ENCODE assay signal across 13 mouse cellular contexts in the genomic region with DNA sequence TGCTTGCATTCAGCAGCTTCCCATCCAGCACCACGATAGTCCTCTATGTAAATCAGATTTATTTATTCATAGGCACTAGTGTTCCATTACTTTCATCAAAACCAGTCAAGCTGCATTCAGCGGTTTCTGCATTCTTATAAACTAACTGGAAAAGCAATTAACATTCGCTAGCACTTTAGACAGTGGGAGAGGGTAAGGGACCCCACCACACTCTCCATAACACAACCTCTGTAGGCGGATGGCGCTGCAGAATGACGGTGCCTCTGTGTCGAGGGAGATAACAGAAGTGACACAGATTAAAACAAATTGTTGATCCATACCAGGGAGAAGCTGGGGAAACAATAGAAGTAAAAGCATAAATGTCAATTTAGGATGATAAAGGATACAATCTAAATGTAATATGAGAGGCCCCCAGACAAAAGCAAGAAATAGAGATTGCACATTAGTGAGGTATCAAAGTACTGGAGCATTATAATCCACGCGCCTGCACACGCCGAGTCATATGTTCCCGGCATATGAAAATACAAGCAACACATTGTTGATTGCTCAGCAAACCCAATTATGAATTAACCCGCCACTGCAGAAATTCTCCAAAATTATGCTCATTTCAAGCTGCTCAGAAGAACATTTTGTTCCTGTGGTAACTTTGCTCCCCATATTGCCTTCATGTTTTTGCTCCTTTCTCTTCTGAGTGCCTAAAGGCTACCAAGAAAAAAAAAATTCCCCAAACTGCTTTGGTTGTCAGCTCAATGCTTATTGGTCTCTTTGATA.
DNase-seq lines count a peak whose midpoint lies in the region; ATAC-seq and TF ChIP-seq lines count a peak whose summit lies in the region.
"Had no signal": no experiment of that assay in that cellular context is flagged by ENCODE, and none has a peak within 500 bp of the region (broad histone marks: within the 10 kb centered on the region; RNA-seq: fewer than 3 reads in every experiment).

No protein-coding gene starts in this region.

- DNase-seq in kidney, adult 2 months = peak; percentile 13
- no peak for DNase-seq in kidney, adult 9 months
- DNase-seq in midbrain, embryonic 11.5 days (ENCODE audit: low spot score, missing footprints) = no peak
- no peak for DNase-seq in hindbrain, postnatal 0 days (ENCODE audit: low spot score)
- no peak for DNase-seq in thymus, postnatal 14 days
- DNase-seq: cerebellum, adult 11-12 months; cerebellum, postnatal 36 days; heart, postnatal 10 days; kidney, postnatal 25 days; thymus, postnatal 36 days had no signal

- no peak for TF ChIP-seq POLR2A in kidney, adult 2 months (IDR thresholded peaks at IDR 0.05; ENCODE audit: low read depth, low read length)

- H3K27ac ChIP-seq in kidney, adult 2 months (ENCODE audit: insufficient read depth, low read depth, low read length) = no peak overlapping the region
- no peak overlapping the region for H3K27ac ChIP-seq in midbrain, embryonic 15.5 days
- no peak overlapping the region for H3K27ac ChIP-seq in midbrain, embryonic 11.5 days (ENCODE audit: low read depth, low read length)
- H3K27ac ChIP-seq in hindbrain, postnatal 0 days = no peak overlapping the region

- H3K9me3 ChIP-seq in midbrain, embryonic 15.5 days = no peaks in the 10 kb centered on the region
- H3K9me3 ChIP-seq in midbrain, embryonic 11.5 days (ENCODE audit: control insufficient read depth, low read length) = no peaks in the 10 kb centered on the region
- no peaks in the 10 kb centered on the region for H3K9me3 ChIP-seq in hindbrain, postnatal 0 days (ENCODE audit: low read length)

- no peak for TF ChIP-seq CTCF in kidney, adult 2 months (conservative IDR thresholded peaks at IDR 0.05; ENCODE audit: insufficient read depth, insufficient read length, low read depth, low read length)
- TF ChIP-seq CTCF in hindbrain, postnatal 0 days (IDR thresholded peaks at IDR 0.05; ENCODE audit: low read depth) = no peak

- H3K4me2 ChIP-seq in midbrain, embryonic 15.5 days = 0 out of 2 replicates have a peak overlapping the region, but pooled peaks have one; percentile 5
- no peak overlapping the region for H3K4me2 ChIP-seq in midbrain, embryonic 11.5 days
- 0 out of 2 replicates have a peak overlapping the region, but pooled peaks have one; percentile 18 for H3K4me2 ChIP-seq in hindbrain, postnatal 0 days (ENCODE audit: low read depth, low read length)

- H3K36me3 ChIP-seq in kidney, adult 2 months (ENCODE audit: control insufficient read depth, insufficient read depth, low read length) = no peaks in the 10 kb centered on the region
- H3K36me3 ChIP-seq in midbrain, embryonic 15.5 days (replicated peaks) = no peaks in the 10 kb centered on the region
- no peaks in the 10 kb centered on the region for H3K36me3 ChIP-seq in midbrain, embryonic 11.5 days (ENCODE audit: control insufficient read depth, insufficient read depth, low read length)
- no peaks in the 10 kb centered on the region for H3K36me3 ChIP-seq in hindbrain, postnatal 0 days (ENCODE audit: insufficient read depth, low read length)

- no peaks in the 10 kb centered on the region for H3K27me3 ChIP-seq in kidney, adult 2 months (replicated peaks; ENCODE audit: control insufficient read depth, insufficient read depth, low read length)
- no peaks in the 10 kb centered on the region for H3K27me3 ChIP-seq in midbrain, embryonic 15.5 days (replicated peaks)
- no peaks in the 10 kb centered on the region for H3K27me3 ChIP-seq in midbrain, embryonic 11.5 days (ENCODE audit: control insufficient read depth, insufficient read depth, low read length)
- no peaks in the 10 kb centered on the region for H3K27me3 ChIP-seq in hindbrain, postnatal 0 days (ENCODE audit: insufficient read depth, low read length)

- WGBS in kidney, adult 2 months = 44% methylated on average over 13 of the region's 13 CpGs
- WGBS in midbrain, embryonic 15.5 days = 52% methylated on average over 13 of the region's 13 CpGs
- 82% methylated on average over 13 of the region's 13 CpGs for WGBS in midbrain, embryonic 11.5 days
- WGBS in hindbrain, postnatal 0 days = 62% methylated on average over 13 of the region's 13 CpGs

- no peak overlapping the region for H3K4me3 ChIP-seq in kidney, adult 2 months (ENCODE audit: insufficient read depth, low read depth, low read length)
- no peak overlapping the region for H3K4me3 ChIP-seq in midbrain, embryonic 15.5 days
- no peak overlapping the region for H3K4me3 ChIP-seq in midbrain, embryonic 11.5 days (ENCODE audit: low read depth, low read length)
- H3K4me3 ChIP-seq in hindbrain, postnatal 0 days (ENCODE audit: low read length) = no peak overlapping the region

- no peak for ATAC-seq in midbrain, embryonic 15.5 days (replicated peaks)
- no peak for ATAC-seq in midbrain, embryonic 11.5 days (ENCODE audit: low FRiP score)
- no peak for ATAC-seq in hindbrain, postnatal 0 days
- no peak for ATAC-seq in granulocyte monocyte progenitor cell, adult 5-6 weeks (replicated peaks; ENCODE audit: poor library complexity, severe bottlenecking)
- ATAC-seq: intestine, embryonic 16.5 days had no signal

- no peaks in the 10 kb centered on the region for H3K4me1 ChIP-seq in kidney, adult 2 months (ENCODE audit: control insufficient read depth, insufficient read depth, low read length)
- peaks cover 44% of the 10 kb centered on the region for H3K4me1 ChIP-seq in midbrain, embryonic 15.5 days
- peaks cover 3% of the 10 kb centered on the region; the same call in 1 of the 2 replicates for H3K4me1 ChIP-seq in midbrain, embryonic 11.5 days (ENCODE audit: control insufficient read depth, insufficient read depth, low read length)
- H3K4me1 ChIP-seq in hindbrain, postnatal 0 days (ENCODE audit: insufficient read depth, low read length) = peaks cover 4% of the 10 kb centered on the region

- no peak overlapping the region; the same call in 1 of the 2 replicates for H3K9ac ChIP-seq in midbrain, embryonic 15.5 days
- no peak overlapping the region for H3K9ac ChIP-seq in midbrain, embryonic 11.5 days (ENCODE audit: low read length)
- H3K9ac ChIP-seq in hindbrain, postnatal 0 days (replicated peaks; ENCODE audit: low read length) = no peak overlapping the region
